Mouse (Mus musculus) embryonic fibroblast, embryonic 13.5 days (primary cell): ENCODE results near the gene Kpna2. TPM values are rescaled to one million over a fixed set of nuclear protein-coding genes. Genes with fewer than 3 reads are reported as not detected.
"Not testable (repeated sequence)": the region's sequence is repeated elsewhere in the genome, so short reads cannot be mapped to it uniquely, and the experiment has no call there.

Experiments
- H3K27ac ChIP-seq: 2 replicates; pipeline ENCODE4 v1.5.1; 2012; ENCODE audit warnings: low read length, control low read depth, inconsistent platforms; ENCODE audit not compliant: insufficient read depth
- H3K4me1 ChIP-seq: 2 replicates; pipeline ENCODE4 v1.6.1; 2011; ENCODE audit warnings: low read length; ENCODE audit not compliant: control insufficient read depth, insufficient read depth
- H3K4me3 ChIP-seq: 2 replicates; pipeline ENCODE4 v1.5.1; 2011; ENCODE audit warnings: mild to moderate bottlenecking, control low read depth, low read length; ENCODE audit not compliant: insufficient read depth
- CTCF ChIP-seq: IDR thresholded peaks from 2 replicates; pipeline ENCODE4 v1.5.1; 2011; ENCODE audit warnings: mild to moderate bottlenecking, control low read depth, low read length, moderate library complexity, borderline replicate concordance; ENCODE audit not compliant: insufficient read depth
- POLR2A ChIP-seq: IDR thresholded peaks from 2 replicates; pipeline ENCODE4 v1.6.1; 2011; ENCODE audit warnings: low read depth, mild to moderate bottlenecking, control low read depth, low read length, moderate library complexity
- polyA plus RNA-seq: library from polyadenylated mRNA; stranded (reverse); fragments of >200 nt; gene quantifications from 2 replicates; pipeline ENCODE4 v1.2.4, GENCODE M21; 2011; ENCODE audit warnings: low read depth; ENCODE audit not compliant: missing spikeins, insufficient read length

Kpna2 gene
- polyA plus RNA-seq, 1 experiment: 225 TPM

- no peak overlapping the region for H3K27ac ChIP-seq
- H3K4me3 ChIP-seq: no peak overlapping the region
- H3K4me1 ChIP-seq: peaks cover 3% of the 10 kb centered on the region; the same call in 1 of the 2 replicates
- TF ChIP-seq CTCF (no peak), POLR2A (no peak)
Observed at GRCm38 (mm10) chr11:107011171-107011570, 11.8 kb upstream of the Kpna2 start.

DNA sequence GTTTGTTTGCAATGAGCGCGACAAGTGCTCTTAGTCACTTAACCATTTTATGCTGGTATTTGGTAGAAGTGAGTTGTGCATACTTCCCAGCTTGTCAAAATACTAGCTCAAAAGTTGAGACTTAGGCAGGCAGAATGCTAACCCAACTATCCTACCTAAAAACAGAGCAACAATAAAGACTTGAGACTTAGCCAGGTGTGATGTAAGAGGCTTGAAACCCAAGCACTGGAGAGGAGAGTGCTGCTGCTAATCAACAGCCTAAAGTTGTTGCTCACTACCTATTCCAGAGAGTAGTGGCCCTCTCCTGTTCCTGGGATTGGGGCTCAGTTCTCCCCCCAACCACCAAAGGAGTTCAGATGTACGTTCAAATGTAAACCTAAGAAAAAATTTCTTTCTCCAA, 11.1 kb upstream of the Kpna2 start:
- no peak overlapping the region for H3K27ac ChIP-seq
- TF ChIP-seq CTCF (no peak), POLR2A (no peak)
- H3K4me1 ChIP-seq: peaks cover 3% of the 10 kb centered on the region; the same call in 1 of the 2 replicates
- H3K4me3 ChIP-seq: no peak overlapping the region

DNA sequence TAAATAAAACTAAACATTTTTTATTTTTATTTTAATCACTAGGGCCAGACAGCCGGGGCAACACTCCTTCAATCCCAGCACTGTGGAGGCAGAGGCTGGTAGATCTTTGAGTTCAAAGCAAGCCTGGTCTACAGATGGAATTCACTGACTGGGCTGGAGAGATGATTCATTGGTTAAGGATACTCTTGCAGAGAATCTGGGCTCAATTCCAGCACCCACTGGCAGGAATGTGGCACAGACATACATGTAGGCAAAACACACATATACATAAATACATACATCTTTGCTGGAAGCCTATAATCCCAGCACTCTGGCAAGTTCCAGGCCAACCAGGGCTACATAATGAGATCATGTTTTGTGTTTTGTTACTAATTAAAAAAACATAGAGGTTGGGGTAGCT, 6.2 kb upstream of the Kpna2 start:
- Histone ChIP-seq H3K4me1 (no peaks in the 10 kb centered on the region), H3K4me3 (no peak overlapping the region), H3K27ac (no peak overlapping the region)
- TF ChIP-seq POLR2A: no peak
- TF ChIP-seq CTCF: no peak

- Histone ChIP-seq H3K27ac (no peak overlapping the region), H3K4me1 (peaks cover 1% of the 10 kb centered on the region; the same call in 1 of the 2 replicates), H3K4me3 (no peak overlapping the region)
- TF ChIP-seq POLR2A (no peak), CTCF (no peak)
Observed at GRCm38 (mm10) chr11:107001760-107002675, 2.7 kb upstream of the Kpna2 start.

DNA sequence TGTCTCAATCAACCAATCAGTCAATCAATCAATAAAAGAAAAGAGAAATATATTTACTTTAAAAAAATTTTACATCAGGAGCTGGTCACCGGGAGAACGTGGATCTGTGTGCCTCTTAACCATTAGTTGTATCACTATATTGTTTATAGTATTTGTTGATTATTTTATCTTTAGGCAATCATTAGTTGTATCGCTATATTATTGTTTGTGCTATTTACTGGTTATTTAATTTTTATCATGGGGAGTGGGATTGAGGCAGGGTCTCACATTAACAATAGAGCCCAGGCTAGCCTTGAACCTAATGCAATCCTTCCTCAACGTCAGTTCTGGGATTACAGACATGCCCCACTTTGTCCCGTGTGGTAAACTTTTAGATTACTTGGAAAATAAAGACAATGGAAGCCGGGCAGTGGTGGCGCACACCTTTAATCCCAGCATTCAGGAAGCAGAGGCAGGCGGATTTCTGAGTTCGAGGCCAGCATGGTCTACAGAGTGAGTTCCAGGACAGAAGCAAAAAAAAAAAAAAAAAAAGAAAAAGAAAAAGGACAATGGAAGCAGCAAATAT, 690 bp upstream of the Kpna2 start:
- Histone ChIP-seq H3K4me1 (peaks cover 2% of the 10 kb centered on the region; the same call in 1 of the 2 replicates), H3K27ac (no peak overlapping the region), H3K4me3 (peak overlapping the region; percentile 32)
- TF ChIP-seq POLR2A: no peak

- Histone ChIP-seq H3K27ac (peak overlapping the region; percentile 19), H3K4me1 (peaks cover 2% of the 10 kb centered on the region; the same call in 1 of the 2 replicates), H3K4me3 (peak overlapping the region; percentile 68)
- TF ChIP-seq CTCF (no peak), POLR2A (no peak; the same call in 1 of the 2 replicates)
Observed at GRCm38 (mm10) chr11:106998651-106999150, 640 bp downstream of the Kpna2 start.

- peak overlapping the region; percentile 68 for H3K4me3 ChIP-seq
- peaks cover 2% of the 10 kb centered on the region; the same call in 1 of the 2 replicates for H3K4me1 ChIP-seq
- no peak overlapping the region for H3K27ac ChIP-seq
- TF ChIP-seq POLR2A: no peak
- no peak for TF ChIP-seq CTCF
Observed at GRCm38 (mm10) chr11:106997976-106998375, 1.4 kb downstream of the Kpna2 start.

DNA sequence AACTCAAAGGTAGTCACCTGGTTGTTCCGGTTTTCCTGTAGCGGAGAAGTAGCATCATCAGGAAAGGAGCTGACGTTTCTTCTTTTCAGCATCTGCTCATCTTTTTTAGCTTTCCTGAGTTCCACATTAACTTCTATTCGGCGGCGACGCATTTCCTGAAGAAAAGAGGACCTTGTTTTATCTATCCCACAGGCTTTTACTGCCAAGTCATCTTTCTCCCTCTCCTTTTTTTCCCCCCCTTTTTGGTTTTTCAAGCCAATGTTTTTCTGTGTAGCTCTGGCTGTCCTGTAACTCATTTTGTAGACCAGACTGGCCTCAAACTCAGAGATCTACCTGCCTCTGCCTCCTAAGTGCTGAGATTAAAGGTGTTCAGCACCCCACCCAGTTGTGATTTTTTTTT, 2.8 kb downstream of the Kpna2 start:
- H3K4me3 ChIP-seq: peak overlapping the region; percentile 7
- H3K27ac ChIP-seq, H3K4me1 ChIP-seq: not testable (repeated sequence)

GRCm38 (mm10) chr11:106994246-106995085, 4.9 kb downstream of the Kpna2 start:
- Histone ChIP-seq H3K4me1 (peaks cover 2% of the 10 kb centered on the region; the same call in 1 of the 2 replicates), H3K4me3 (no peak overlapping the region), H3K27ac (no peak overlapping the region)
- TF ChIP-seq CTCF (no peak), POLR2A (no peak)
